Mouse (Mus musculus) kidney, embryonic 16.5 days (tissue): ENCODE measurements around the gene Hist1h3a. TPM values are rescaled to one million over a fixed set of nuclear protein-coding genes. Genes with fewer than 3 reads are reported as not detected.
A peak's percentile ranks its signal among the peaks of the same experiment; 100 is the strongest.
"Not testable (repeated sequence)": the region's sequence is repeated elsewhere in the genome, so short reads cannot be mapped to it uniquely, and the experiment has no call there.

ENCODE experiments used
- ATAC-seq: fragments of 200-750 bp; cut with Nextera tagmentation; 2 replicates; pipeline ENCODE4 v1.8.0; 2017; ENCODE audit warnings: moderate TSS enrichment; ENCODE audit not compliant: low FRiP score, low TSS enrichment
- H3K27ac ChIP-seq: fragments of 300-500 bp; sonication (generic); 2 replicates; pipeline ENCODE4 v1.5.1; 2014; ENCODE audit warnings: low read length
- H3K27me3 ChIP-seq: fragments of 300-500 bp; sonication (generic); 2 replicates; pipeline ENCODE4 v1.6.1; 2014; ENCODE audit warnings: low read length, control low read depth, mixed read lengths; ENCODE audit not compliant: insufficient read depth
- H3K36me3 ChIP-seq: fragments of 300-500 bp; sonication (generic); 2 replicates; pipeline ENCODE4 v1.6.1; 2014; ENCODE audit warnings: low read length, control low read depth, mixed read lengths; ENCODE audit not compliant: insufficient read depth
- H3K4me1 ChIP-seq: fragments of 300-500 bp; sonication (generic); 2 replicates; pipeline ENCODE4 v1.6.1; 2014; ENCODE audit warnings: low read length, control low read depth, mixed read lengths; ENCODE audit not compliant: insufficient read depth
- H3K4me2 ChIP-seq: fragments of 300-500 bp; sonication (generic); replicated peaks from 2 replicates; pipeline ENCODE4 v1.6.1; 2014; ENCODE audit warnings: low read depth, low read length
- H3K4me3 ChIP-seq: fragments of 300-500 bp; sonication (generic); 2 replicates; pipeline ENCODE4 v1.5.1; 2014; ENCODE audit warnings: mild to moderate bottlenecking, low read length
- H3K9ac ChIP-seq: fragments of 300-500 bp; sonication (generic); replicated peaks from 2 replicates; pipeline ENCODE4 v1.6.1; 2014; ENCODE audit warnings: low read length
- H3K9me3 ChIP-seq: fragments of 300-500 bp; sonication (generic); 2 replicates; pipeline ENCODE4 v1.6.1; 2016; ENCODE audit warnings: low read length, control low read depth
- WGBS: fragments of 180-500 bp; shearing (Covaris S2); extraction: QIAGEN DNeasy Blood & Tissue Kit; methylation state at CpG from one replicate; pipeline ENCODE4 v1.1.7; 2014; 5-methylcytosine and 5-hydroxymethylcytosine counted together
- polyA plus RNA-seq: library from polyadenylated mRNA; unstranded; fragments of >200 nt; fragmentation: Nextera tagmentation; extraction: Ambion mirVana; gene quantifications from 2 replicates; pipeline ENCODE4 v1.2.1, GENCODE M21; 2015

The Hist1h3a gene
- polyA plus RNA-seq, 1 experiment from 2014 or later, result 7.8 TPM

DNA sequence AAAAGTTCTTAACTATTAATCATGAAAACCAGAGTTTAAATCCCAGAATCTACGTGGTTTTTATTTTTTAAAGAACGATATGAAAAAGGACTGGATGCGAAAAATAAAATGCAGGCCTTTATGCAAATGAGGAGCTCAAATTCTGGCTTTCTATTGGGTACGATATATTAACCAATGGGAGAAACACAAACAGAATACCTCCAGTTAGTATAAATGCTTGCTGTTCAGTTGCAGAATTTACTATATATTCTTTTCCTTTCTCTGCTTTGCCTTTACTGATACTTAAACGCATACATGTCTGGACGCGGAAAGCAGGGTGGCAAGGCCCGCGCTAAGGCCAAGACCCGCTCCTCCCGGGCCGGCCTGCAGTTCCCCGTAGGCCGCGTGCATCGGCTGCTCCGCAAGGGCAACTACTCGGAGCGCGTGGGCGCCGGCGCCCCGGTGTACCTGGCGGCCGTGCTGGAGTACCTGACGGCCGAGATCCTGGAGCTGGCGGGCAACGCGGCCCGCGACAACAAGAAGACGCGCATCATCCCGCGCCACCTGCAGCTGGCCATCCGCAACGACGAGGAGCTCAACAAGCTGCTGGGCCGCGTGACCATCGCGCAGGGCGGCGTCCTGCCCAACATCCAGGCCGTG, 11.2 kb downstream of the Hist1h3a start, which contains the start of gene Hist1h2ab:
Hist1h2ab (plus strand) TSS at position 288 of the 639 bp plus-strand sequence.
- H3K4me2 ChIP-seq, result peak within 1 kb of the TSS; percentile 58
- peak within 1 kb of the TSS; percentile 73 for H3K9ac ChIP-seq
- H3K27me3 ChIP-seq, H3K9me3 ChIP-seq, H3K36me3 ChIP-seq: not testable (repeated sequence)
- peak within 1 kb of the TSS; percentile 98 for H3K27ac ChIP-seq
- ATAC-seq, result peak; percentile 54
- WGBS, result under 1% methylated on average over 24 of the region's 47 CpGs
- H3K4me3 ChIP-seq, result peak within 1 kb of the TSS; percentile 50
- peaks cover 12% of the 10 kb centered on the region for H3K4me1 ChIP-seq

DNA sequence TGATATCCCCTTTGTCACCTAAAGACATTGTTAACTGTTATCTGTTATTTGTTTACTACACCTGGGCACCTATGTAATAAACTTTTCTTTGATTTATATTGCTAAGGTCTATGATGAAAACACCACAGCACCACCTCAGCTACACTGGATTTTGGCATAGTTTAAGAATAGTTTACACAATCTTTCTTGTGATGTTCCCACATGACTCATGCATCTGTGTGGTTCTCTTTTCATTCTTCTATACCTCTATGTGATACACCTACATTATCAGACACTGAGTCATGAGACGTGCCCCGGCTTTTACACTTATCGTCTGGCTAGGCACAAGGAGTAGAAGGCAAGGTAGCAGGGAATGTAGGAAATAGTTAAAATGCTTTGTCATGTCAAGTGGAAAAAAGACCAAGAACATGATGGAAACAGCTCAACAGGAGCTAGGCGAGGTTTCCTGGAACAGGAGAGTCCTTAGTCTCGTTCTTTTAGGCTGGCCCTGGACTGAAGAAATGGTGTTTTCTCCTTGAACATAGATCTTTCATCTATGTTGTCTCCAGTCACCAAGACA, 12.5 kb downstream of the Hist1h3a start:
- Histone ChIP-seq H3K27ac (peak overlapping the region; percentile 82), H3K4me1 (peaks cover 13% of the 10 kb centered on the region), H3K36me3 (no peaks in the 10 kb centered on the region), H3K9ac (no peak overlapping the region), H3K4me2 (no peak overlapping the region), H3K27me3 (no peaks in the 10 kb centered on the region), H3K4me3 (no peak overlapping the region), H3K9me3 (no peaks in the 10 kb centered on the region)
- 87% methylated on average over 5 of the region's 5 CpGs for whole genome bisulfite sequencing
- no peak for ATAC-seq

GRCm38 (mm10) chr13:23747892-23748288, 14.3 kb downstream of the Hist1h3a start:
- Histone ChIP-seq H3K27ac (peak overlapping the region; percentile 100), H3K4me1 (peaks cover 17% of the 10 kb centered on the region), H3K27me3 (no peaks in the 10 kb centered on the region), H3K4me3 (no peak overlapping the region; the same call in 1 of the 2 replicates), H3K9ac (peak overlapping the region; percentile 61), H3K9me3 (no peaks in the 10 kb centered on the region), H3K4me2 (peak overlapping the region; percentile 66), H3K36me3 (no peaks in the 10 kb centered on the region)
- 12% methylated on average over 4 of the region's 4 CpGs for WGBS
- ATAC-seq, result no peak

GRCm38 (mm10) chr13:23747081-23747891, 14.9 kb downstream of the Hist1h3a start:
- H3K4me2 ChIP-seq, result peak overlapping the region; percentile 66
- peak overlapping the region; percentile 52 for H3K4me3 ChIP-seq
- peaks cover 17% of the 10 kb centered on the region for H3K4me1 ChIP-seq
- no peak for ATAC-seq
- WGBS, result 4% methylated on average over 11 of the region's 13 CpGs
- no peaks in the 10 kb centered on the region for H3K27me3 ChIP-seq
- peak overlapping the region; percentile 67 for H3K9ac ChIP-seq
- no peaks in the 10 kb centered on the region for H3K9me3 ChIP-seq
- H3K36me3 ChIP-seq, result no peaks in the 10 kb centered on the region
- H3K27ac ChIP-seq, result peak overlapping the region; percentile 100

DNA sequence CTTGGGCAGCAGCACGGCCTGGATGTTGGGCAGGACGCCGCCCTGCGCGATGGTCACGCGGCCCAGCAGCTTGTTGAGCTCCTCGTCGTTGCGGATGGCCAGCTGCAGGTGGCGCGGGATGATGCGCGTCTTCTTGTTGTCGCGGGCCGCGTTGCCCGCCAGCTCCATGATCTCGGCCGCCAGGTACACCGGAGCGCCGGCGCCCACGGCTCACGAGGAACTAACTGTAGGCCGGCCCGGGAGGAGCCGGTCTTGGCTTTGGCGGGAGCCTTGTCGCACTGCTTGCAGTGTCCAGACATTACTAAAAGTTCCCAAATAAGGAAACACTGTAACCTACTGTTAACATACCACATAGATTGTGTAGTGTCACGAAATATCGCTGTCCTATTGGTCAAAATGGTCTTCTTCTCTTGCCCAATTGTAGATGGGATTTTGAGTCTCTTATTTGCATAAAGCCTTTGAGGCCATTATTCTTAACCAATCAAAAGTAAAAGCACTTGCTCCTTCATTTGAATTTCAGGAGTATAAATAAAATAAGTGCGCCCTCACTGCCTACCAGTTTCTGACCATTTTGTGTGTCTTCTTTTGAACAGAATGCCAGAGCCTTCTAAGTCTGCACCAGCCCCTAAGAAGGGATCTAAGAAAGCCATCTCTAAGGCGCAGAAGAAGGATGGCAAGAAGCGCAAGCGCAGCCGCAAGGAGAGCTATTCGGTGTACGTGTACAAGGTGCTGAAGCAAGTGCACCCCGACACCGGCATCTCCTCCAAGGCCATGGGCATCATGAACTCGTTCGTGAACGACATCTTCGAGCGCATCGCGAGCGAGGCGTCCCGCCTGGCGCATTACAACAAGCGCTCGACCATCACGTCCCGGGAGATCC, 15.7 kb downstream of the Hist1h3a start, which contains the start of gene Hist1h2bb:
Hist1h2bb (plus strand) TSS at position 534 of the 880 bp plus-strand sequence.
- H3K4me2 ChIP-seq, result peak within 1 kb of the TSS; percentile 66
- H3K9ac ChIP-seq, result peak within 1 kb of the TSS; percentile 76
- H3K9me3 ChIP-seq, H3K36me3 ChIP-seq, H3K27me3 ChIP-seq: not testable (repeated sequence)
- peaks cover 17% of the 10 kb centered on the region for H3K4me1 ChIP-seq
- H3K27ac ChIP-seq, result peak within 1 kb of the TSS; percentile 100
- under 1% methylated on average over 35 of the region's 58 CpGs for WGBS
- ATAC-seq, result peak; percentile 94
- peak within 1 kb of the TSS; percentile 52 for H3K4me3 ChIP-seq

GRCm38 (mm10) chr13:23745381-23746161, 16.6 kb downstream of the Hist1h3a start, which contains the start of gene Hist1h3c:
Hist1h3c (minus strand) TSS chr13:23745602.
- H3K4me2 ChIP-seq, result peak within 1 kb of the TSS; percentile 66
- peak within 1 kb of the TSS; percentile 52 for H3K4me3 ChIP-seq
- under 1% methylated on average over 28 of the region's 28 CpGs for whole genome bisulfite sequencing
- H3K9me3 ChIP-seq, result no peaks in the 10 kb centered on the region
- H3K27ac ChIP-seq, result peak within 1 kb of the TSS; percentile 100
- H3K9ac ChIP-seq, result peak within 1 kb of the TSS; percentile 76
- peaks cover 22% of the 10 kb centered on the region for H3K4me1 ChIP-seq
- H3K36me3 ChIP-seq, result no peaks in the 10 kb centered on the region
- peak; percentile 77 for ATAC-seq
- H3K27me3 ChIP-seq, result no peaks in the 10 kb centered on the region

DNA sequence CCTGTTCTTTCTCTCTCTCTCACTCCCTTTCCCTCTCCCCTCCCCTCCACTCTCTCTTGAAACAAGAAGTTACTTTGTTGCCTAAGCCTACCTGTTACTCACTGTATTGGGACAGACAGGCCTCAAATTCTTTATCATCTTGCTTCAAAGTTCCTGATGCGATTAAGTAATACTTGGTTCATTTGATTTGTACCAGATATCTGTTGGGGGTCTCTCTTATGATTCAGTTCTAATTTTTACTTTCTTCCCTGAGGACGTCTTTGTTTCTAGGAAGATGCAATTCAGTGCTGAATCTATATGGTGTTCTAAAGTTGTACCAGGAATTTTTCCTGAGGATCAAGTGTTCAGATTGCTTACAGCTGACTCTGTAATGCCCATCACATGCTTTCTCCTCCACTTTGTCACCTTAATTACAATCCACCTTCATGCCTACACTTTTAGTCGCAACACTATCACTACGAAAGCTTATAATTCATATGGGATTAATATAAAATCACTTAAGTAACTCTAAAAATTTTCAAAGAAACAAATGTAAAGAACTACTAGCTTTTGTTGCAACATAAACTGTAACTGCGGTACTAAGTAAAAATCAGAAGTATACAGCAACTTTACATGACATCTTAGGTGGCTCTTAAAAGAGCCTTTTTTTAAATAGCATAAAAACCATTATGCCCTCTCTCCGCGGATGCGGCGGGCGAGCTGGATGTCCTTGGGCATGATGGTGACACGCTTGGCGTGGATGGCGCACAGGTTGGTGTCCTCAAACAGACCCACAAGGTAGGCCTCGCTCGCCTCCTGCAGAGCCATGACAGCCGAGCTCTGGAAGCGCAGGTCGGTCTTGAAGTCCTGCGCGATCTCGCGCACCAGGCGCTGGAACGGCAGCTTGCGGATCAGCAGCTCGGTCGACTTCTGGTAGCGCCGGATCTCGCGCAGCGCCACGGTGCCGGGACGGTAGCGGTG, 17.5 kb downstream of the Hist1h3a start:
- no peaks in the 10 kb centered on the region for H3K9me3 ChIP-seq
- no peaks in the 10 kb centered on the region for H3K27me3 ChIP-seq
- 2% methylated on average over 18 of the region's 36 CpGs for WGBS
- peak overlapping the region; percentile 66 for H3K4me2 ChIP-seq
- peaks cover 25% of the 10 kb centered on the region for H3K4me1 ChIP-seq
- H3K4me3 ChIP-seq, result peak overlapping the region; percentile 52
- no peaks in the 10 kb centered on the region for H3K36me3 ChIP-seq
- peak overlapping the region; percentile 89 for H3K27ac ChIP-seq
- ATAC-seq, result no peak
- H3K9ac ChIP-seq, result peak overlapping the region; percentile 75

GRCm38 (mm10) chr13:23743963-23744362, 18.2 kb downstream of the Hist1h3a start:
- peak overlapping the region; percentile 66 for H3K4me2 ChIP-seq
- peak overlapping the region; percentile 50; the same call in 1 of the 2 replicates for H3K9ac ChIP-seq
- 30% methylated on average over 4 of the region's 4 CpGs for WGBS
- H3K4me1 ChIP-seq, result peaks cover 25% of the 10 kb centered on the region
- no peak for ATAC-seq
- peak overlapping the region; percentile 89 for H3K27ac ChIP-seq
- peak overlapping the region; percentile 52 for H3K4me3 ChIP-seq
- no peaks in the 10 kb centered on the region for H3K36me3 ChIP-seq
- no peaks in the 10 kb centered on the region for H3K27me3 ChIP-seq
- no peaks in the 10 kb centered on the region for H3K9me3 ChIP-seq
